Mouse (Mus musculus) midbrain, embryonic 12.5 days (tissue): Measurements from ENCODE around the gene Kazn. TPM values are rescaled to one million over a fixed set of nuclear protein-coding genes. Genes with fewer than 3 reads are reported as not detected.

Experiments
- ATAC-seq: fragments of 200-750 bp; cut with Nextera tagmentation; 2 replicates; pipeline ENCODE4 v1.8.0; 2017; ENCODE audit warnings: low read depth, moderate TSS enrichment, moderate library complexity; ENCODE audit not compliant: low FRiP score
- H3K27ac ChIP-seq: fragments of 300-500 bp; sonication (generic); replicated peaks from 2 replicates; pipeline ENCODE4 v1.5.1; 2016; ENCODE audit warnings: mild to moderate bottlenecking
- H3K27me3 ChIP-seq: fragments of 300-500 bp; sonication (generic); 2 replicates; pipeline ENCODE4 v1.6.1; 2016; ENCODE audit warnings: mild to moderate bottlenecking
- H3K36me3 ChIP-seq: fragments of 300-500 bp; sonication (generic); 2 replicates; pipeline ENCODE4 v1.6.1; 2016
- H3K4me1 ChIP-seq: fragments of 300-500 bp; sonication (generic); 2 replicates; pipeline ENCODE4 v1.6.1; 2016
- H3K4me2 ChIP-seq: fragments of 300-500 bp; sonication (generic); replicated peaks from 2 replicates; pipeline ENCODE4 v1.6.1; 2016; ENCODE audit warnings: mild to moderate bottlenecking, moderate library complexity
- H3K4me3 ChIP-seq: fragments of 300-500 bp; sonication (generic); 2 replicates; pipeline ENCODE4 v1.5.1; 2016; ENCODE audit warnings: mild to moderate bottlenecking
- H3K9ac ChIP-seq: fragments of 300-500 bp; sonication (generic); replicated peaks from 2 replicates; pipeline ENCODE4 v1.6.1; 2016; ENCODE audit warnings: mild to moderate bottlenecking, moderate library complexity
- H3K9me3 ChIP-seq: fragments of 300-500 bp; sonication (generic); 2 replicates; pipeline ENCODE4 v1.6.1; 2016; ENCODE audit warnings: mild to moderate bottlenecking
- WGBS: fragments of 180-500 bp; shearing (Covaris S2); methylation state at CpG from one replicate; pipeline ENCODE4 v1.1.7; 2016; 5-methylcytosine and 5-hydroxymethylcytosine counted together
- polyA plus RNA-seq: library from polyadenylated mRNA; unstranded; fragments of >200 nt; fragmentation: Nextera tagmentation; extraction: Ambion mirVana; gene quantifications from 2 replicates; pipeline ENCODE4 v1.2.1, GENCODE M21; 2016

The Kazn gene
- polyA plus RNA-seq, 1 experiment from 2014 or later, result 22.0 TPM

DNA sequence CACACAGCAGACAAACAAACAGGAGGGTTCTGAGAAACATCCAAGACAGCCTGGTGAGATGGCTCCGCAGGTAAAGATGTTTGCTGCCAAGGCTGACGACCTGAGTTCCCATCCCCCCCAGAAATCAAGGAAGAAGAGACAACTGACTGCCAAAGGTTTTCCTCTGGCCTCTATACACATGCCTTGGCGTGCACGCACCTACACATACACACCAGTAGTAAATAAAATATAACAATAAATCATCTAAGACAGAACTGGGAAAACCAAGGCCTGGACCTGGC, 158.8 kb downstream of the Kazn start:
- ATAC-seq, result no peak
- H3K27ac ChIP-seq, result no peak overlapping the region
- H3K9me3 ChIP-seq, result no peaks in the 10 kb centered on the region
- H3K36me3 ChIP-seq, result no peaks in the 10 kb centered on the region
- peaks cover 59% of the 10 kb centered on the region for H3K27me3 ChIP-seq
- H3K4me1 ChIP-seq, result peaks cover 26% of the 10 kb centered on the region
- H3K9ac ChIP-seq, result no peak overlapping the region
- no peak overlapping the region for H3K4me2 ChIP-seq
- no peak overlapping the region for H3K4me3 ChIP-seq
- WGBS, result 86% methylated on average over 4 of the region's 4 CpGs

- ATAC-seq, result no peak
- Histone ChIP-seq H3K4me2 (no peak overlapping the region), H3K9me3 (no peaks in the 10 kb centered on the region), H3K4me3 (no peak overlapping the region), H3K27ac (no peak overlapping the region), H3K36me3 (no peaks in the 10 kb centered on the region), H3K4me1 (peaks cover 29% of the 10 kb centered on the region), H3K27me3 (peaks cover 54% of the 10 kb centered on the region), H3K9ac (no peak overlapping the region)
- 80% methylated on average over 14 of the region's 14 CpGs for WGBS
Observed at GRCm38 (mm10) chr4:142079629-142080486, 159.3 kb downstream of the Kazn start.

- H3K36me3 ChIP-seq, result no peaks in the 10 kb centered on the region
- H3K27me3 ChIP-seq, result peaks cover 39% of the 10 kb centered on the region
- H3K27ac ChIP-seq, result no peak overlapping the region
- H3K4me1 ChIP-seq, result peaks cover 17% of the 10 kb centered on the region; the same call in 1 of the 2 replicates
- no peak overlapping the region for H3K9ac ChIP-seq
- no peaks in the 10 kb centered on the region for H3K9me3 ChIP-seq
- no peak for ATAC-seq
- no peak overlapping the region for H3K4me3 ChIP-seq
- H3K4me2 ChIP-seq, result no peak overlapping the region
- WGBS, result 54% methylated on average over 18 of the region's 18 CpGs
Observed at GRCm38 (mm10) chr4:142077572-142078271, 161.5 kb downstream of the Kazn start.

GRCm38 (mm10) chr4:142076883-142077282, 162.3 kb downstream of the Kazn start:
- peaks cover 35% of the 10 kb centered on the region for H3K27me3 ChIP-seq
- no peak overlapping the region for H3K27ac ChIP-seq
- peaks cover 17% of the 10 kb centered on the region; the same call in 1 of the 2 replicates for H3K4me1 ChIP-seq
- 72% methylated on average over 1 of the region's 1 CpGs for WGBS
- H3K4me2 ChIP-seq, result no peak overlapping the region
- no peaks in the 10 kb centered on the region for H3K36me3 ChIP-seq
- no peak overlapping the region for H3K9ac ChIP-seq
- no peaks in the 10 kb centered on the region for H3K9me3 ChIP-seq
- H3K4me3 ChIP-seq, result no peak overlapping the region
- no peak for ATAC-seq

- Histone ChIP-seq H3K9ac (no peak overlapping the region), H3K4me2 (no peak overlapping the region), H3K27me3 (peaks cover 35% of the 10 kb centered on the region), H3K9me3 (no peaks in the 10 kb centered on the region), H3K27ac (no peak overlapping the region), H3K4me1 (peaks cover 14% of the 10 kb centered on the region; the same call in 1 of the 2 replicates), H3K36me3 (no peaks in the 10 kb centered on the region), H3K4me3 (no peak overlapping the region)
- WGBS, result 84% methylated on average over 11 of the region's 11 CpGs
- ATAC-seq, result no peak
Observed at GRCm38 (mm10) chr4:142075931-142076330, 163.3 kb downstream of the Kazn start.

DNA sequence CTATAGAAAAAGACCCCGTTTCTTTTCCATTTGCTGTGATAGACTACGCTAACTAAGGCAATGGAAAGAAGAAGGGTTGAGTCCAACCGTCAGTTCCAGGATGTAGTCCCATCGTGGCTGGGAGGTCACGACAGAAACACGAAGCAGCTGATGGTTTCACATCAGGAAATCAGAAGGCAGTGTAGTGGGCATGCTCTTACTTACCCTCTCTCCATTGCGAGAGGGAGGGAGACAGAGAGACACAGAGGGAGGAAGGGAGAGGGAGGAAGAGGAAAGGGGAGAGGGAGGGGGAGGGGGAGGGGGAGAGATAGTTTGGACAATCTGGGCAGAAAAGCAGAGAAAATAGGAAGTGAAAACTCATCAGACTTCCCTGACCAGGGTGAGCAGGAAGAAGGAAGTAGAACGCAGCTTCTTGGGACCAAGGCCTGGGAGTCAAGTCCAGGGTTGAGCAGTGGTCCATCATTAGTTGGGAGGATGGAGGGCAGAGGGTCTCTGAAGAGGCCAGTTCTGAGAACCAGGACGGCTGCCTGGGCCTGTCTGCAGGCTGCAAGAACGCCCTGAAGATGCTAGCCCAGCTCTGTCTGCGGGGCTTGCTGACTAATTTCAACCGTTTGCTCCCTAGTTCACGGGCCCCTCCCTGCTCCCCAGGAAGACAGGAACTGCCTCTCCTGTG, 165.0 kb downstream of the Kazn start:
- H3K27ac ChIP-seq, result no peak overlapping the region
- ATAC-seq, result no peak
- no peak overlapping the region for H3K4me3 ChIP-seq
- no peak overlapping the region for H3K4me2 ChIP-seq
- peaks cover 43% of the 10 kb centered on the region for H3K27me3 ChIP-seq
- WGBS, result 62% methylated on average over 13 of the region's 13 CpGs
- H3K9me3 ChIP-seq, result no peaks in the 10 kb centered on the region
- H3K4me1 ChIP-seq, result peaks cover 14% of the 10 kb centered on the region
- H3K9ac ChIP-seq, result no peak overlapping the region
- H3K36me3 ChIP-seq, result no peaks in the 10 kb centered on the region

GRCm38 (mm10) chr4:142071243-142071991, 167.8 kb downstream of the Kazn start:
- WGBS, result 11% methylated on average over 18 of the region's 18 CpGs
- peaks cover 21% of the 10 kb centered on the region for H3K4me1 ChIP-seq
- H3K4me2 ChIP-seq, result no peak overlapping the region
- peaks cover 44% of the 10 kb centered on the region for H3K27me3 ChIP-seq
- H3K27ac ChIP-seq, result no peak overlapping the region
- no peaks in the 10 kb centered on the region for H3K36me3 ChIP-seq
- no peak overlapping the region for H3K9ac ChIP-seq
- ATAC-seq, result no peak
- no peak overlapping the region for H3K4me3 ChIP-seq
- no peaks in the 10 kb centered on the region for H3K9me3 ChIP-seq

DNA sequence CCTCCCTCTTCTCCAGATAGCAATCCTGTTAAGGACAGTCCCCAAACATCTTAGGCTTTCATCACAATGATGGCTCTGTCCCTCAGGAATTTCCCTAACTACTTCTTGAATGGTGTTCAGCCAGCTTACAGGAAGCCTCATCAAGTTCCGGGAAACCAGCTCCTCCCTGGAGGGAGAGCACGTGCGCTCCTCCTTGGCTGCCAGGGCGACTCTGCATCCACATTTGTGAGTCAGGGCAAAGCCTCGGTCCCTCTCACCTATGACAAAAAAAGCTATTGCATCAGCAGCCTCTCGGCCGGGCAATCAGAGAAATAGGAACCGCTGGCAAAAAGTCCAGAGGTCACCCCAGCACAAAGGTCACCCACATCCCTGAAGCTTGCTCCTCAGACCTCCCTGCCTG, 168.4 kb downstream of the Kazn start:
- Histone ChIP-seq H3K4me2 (no peak overlapping the region), H3K4me1 (peaks cover 25% of the 10 kb centered on the region), H3K27me3 (peaks cover 43% of the 10 kb centered on the region), H3K27ac (no peak overlapping the region), H3K9ac (no peak overlapping the region), H3K9me3 (no peaks in the 10 kb centered on the region), H3K4me3 (no peak overlapping the region), H3K36me3 (no peaks in the 10 kb centered on the region)
- ATAC-seq, result no peak
- 6% methylated on average over 8 of the region's 8 CpGs for WGBS

- H3K9ac ChIP-seq, result no peak overlapping the region
- H3K4me3 ChIP-seq, result no peak overlapping the region
- H3K27ac ChIP-seq, result no peak overlapping the region
- WGBS, result 21% methylated on average over 18 of the region's 18 CpGs
- H3K27me3 ChIP-seq, result peaks cover 42% of the 10 kb centered on the region
- peaks cover 16% of the 10 kb centered on the region for H3K4me1 ChIP-seq
- no peak overlapping the region for H3K4me2 ChIP-seq
- no peak for ATAC-seq
- no peaks in the 10 kb centered on the region for H3K9me3 ChIP-seq
- H3K36me3 ChIP-seq, result no peaks in the 10 kb centered on the region
Observed at GRCm38 (mm10) chr4:142068899-142069812, 170.0 kb downstream of the Kazn start.

GRCm38 (mm10) chr4:142066576-142066975, 172.6 kb downstream of the Kazn start:
- 49% methylated on average over 4 of the region's 4 CpGs for WGBS

GRCm38 (mm10) chr4:142065835-142066234, 173.4 kb downstream of the Kazn start:
- Histone ChIP-seq H3K36me3 (no peaks in the 10 kb centered on the region), H3K9me3 (no peaks in the 10 kb centered on the region), H3K4me1 (peaks cover 16% of the 10 kb centered on the region), H3K4me2 (no peak overlapping the region), H3K4me3 (no peak overlapping the region), H3K27me3 (peaks cover 31% of the 10 kb centered on the region), H3K27ac (no peak overlapping the region), H3K9ac (no peak overlapping the region)
- no peak for ATAC-seq
- 82% methylated on average over 6 of the region's 6 CpGs for WGBS

More at GRCm38 (mm10) chr4:142066576-142066975, 172.6 kb downstream of the Kazn start:
- peaks cover 37% of the 10 kb centered on the region for H3K27me3 ChIP-seq
- no peak for ATAC-seq
- no peaks in the 10 kb centered on the region for H3K9me3 ChIP-seq
- H3K4me2 ChIP-seq, result no peak overlapping the region
- peaks cover 16% of the 10 kb centered on the region for H3K4me1 ChIP-seq
- H3K4me3 ChIP-seq, result no peak overlapping the region
- no peak overlapping the region for H3K27ac ChIP-seq
- H3K36me3 ChIP-seq, result no peaks in the 10 kb centered on the region
- no peak overlapping the region for H3K9ac ChIP-seq
